ENCODE assay signal across 23 mouse cellular contexts in genomic region chr12:24961821-24962220, GRCm38 (mm10). TPM values are rescaled to one million over a fixed set of nuclear protein-coding genes. Genes with fewer than 3 reads are reported as not detected.
DNase-seq lines count a peak whose midpoint lies in the region; ATAC-seq and TF ChIP-seq lines count a peak whose summit lies in the region.
"Had no signal": no experiment of that assay in that cellular context is flagged by ENCODE, and none has a peak within 500 bp of the region (broad histone marks: within the 10 kb centered on the region; RNA-seq: fewer than 3 reads in every experiment).

No protein-coding gene starts in this region.

- intact Hi-C loops in heart, postnatal 36 days (cut with DNase I): no loop called here

- H3K27ac ChIP-seq in kidney, adult 2 months (ENCODE audit: insufficient read depth, low read depth, low read length): peak overlapping the region; percentile 53
- peak overlapping the region; percentile 32; the same call in 1 of the 2 replicates for H3K27ac ChIP-seq in kidney, postnatal 0 days
- H3K27ac ChIP-seq in stomach, postnatal 0 days (replicated peaks): no peak overlapping the region
- no peak overlapping the region for H3K27ac ChIP-seq in forebrain, embryonic 13.5 days
- H3K27ac ChIP-seq: embryonic facial prominence, embryonic 15.5 days; forebrain, embryonic 10.5 days; forebrain, embryonic 15.5 days; heart, embryonic 10.5 days had no signal

- peak; percentile 84 for DNase-seq in heart, adult 11 months
- no peak for DNase-seq in heart, postnatal 36 days
- DNase-seq in kidney, adult 2 months: peak; percentile 32
- DNase-seq in kidney, postnatal 0 days (ENCODE audit: low spot score): no peak
- no peak for DNase-seq in stomach, postnatal 0 days (ENCODE audit: low spot score)
- no peak for DNase-seq in thymus, postnatal 14 days
- DNase-seq: adrenal gland, postnatal 10 days; B cell, adult 2 months; cerebellum, adult 11 months; cerebellum, adult 8-10 months; cerebellum, postnatal 14 days; embryo, embryonic 11 days; gastrocnemius, postnatal 36 days; heart, adult 18-20 months; heart, postnatal 10 days had no signal

- no peak for TF ChIP-seq EP300 in stomach, postnatal 0 days (optimal IDR thresholded peaks at IDR 0.05)

- H3K4me3 ChIP-seq in kidney, adult 2 months (ENCODE audit: insufficient read depth, low read depth, low read length): no peak overlapping the region
- no peak overlapping the region for H3K4me3 ChIP-seq in kidney, postnatal 0 days (replicated peaks; ENCODE audit: low read depth, low read length)
- H3K4me3 ChIP-seq in stomach, postnatal 0 days (ENCODE audit: low read depth, low read length): no peak overlapping the region
- H3K4me3 ChIP-seq in forebrain, embryonic 13.5 days: no peak overlapping the region
- H3K4me3 ChIP-seq: embryonic facial prominence, embryonic 15.5 days; erythroblast, embryonic 14.5 days; forebrain, embryonic 10.5 days; forebrain, embryonic 15.5 days; heart, embryonic 10.5 days had no signal

- H3K9me3 ChIP-seq in kidney, postnatal 0 days (replicated peaks; ENCODE audit: low read length): no peaks in the 10 kb centered on the region
- 0 out of 2 replicates have a peak, but pooled peaks cover 3% of the 10 kb centered on the region for H3K9me3 ChIP-seq in stomach, postnatal 0 days (ENCODE audit: control insufficient read depth, low read length)
- no peaks in the 10 kb centered on the region for H3K9me3 ChIP-seq in forebrain, embryonic 13.5 days (replicated peaks)
- H3K9me3 ChIP-seq: embryonic facial prominence, embryonic 15.5 days; forebrain, embryonic 10.5 days; forebrain, embryonic 15.5 days; G1E; heart, embryonic 10.5 days had no signal

- no peaks in the 10 kb centered on the region for H3K27me3 ChIP-seq in kidney, adult 2 months (replicated peaks; ENCODE audit: control insufficient read depth, insufficient read depth, low read length)
- no peaks in the 10 kb centered on the region for H3K27me3 ChIP-seq in kidney, postnatal 0 days (ENCODE audit: insufficient read depth, low read length)
- no peaks in the 10 kb centered on the region for H3K27me3 ChIP-seq in stomach, postnatal 0 days (ENCODE audit: control insufficient read depth, insufficient read depth, low read length)
- no peaks in the 10 kb centered on the region for H3K27me3 ChIP-seq in forebrain, embryonic 13.5 days
- H3K27me3 ChIP-seq: embryonic facial prominence, embryonic 15.5 days; forebrain, embryonic 15.5 days had no signal

- no peaks in the 10 kb centered on the region for H3K36me3 ChIP-seq in kidney, adult 2 months (ENCODE audit: control insufficient read depth, insufficient read depth, low read length)
- H3K36me3 ChIP-seq in kidney, postnatal 0 days (ENCODE audit: insufficient read depth, low read length): no peaks in the 10 kb centered on the region
- H3K36me3 ChIP-seq in stomach, postnatal 0 days (ENCODE audit: control insufficient read depth, insufficient read depth, low read length): no peaks in the 10 kb centered on the region
- peaks cover 34% of the 10 kb centered on the region for H3K36me3 ChIP-seq in forebrain, embryonic 13.5 days (ENCODE audit: poor library complexity, severe bottlenecking)

- H3K9ac ChIP-seq in kidney, postnatal 0 days (ENCODE audit: low read depth, low read length): no peak overlapping the region
- H3K9ac ChIP-seq in stomach, postnatal 0 days (ENCODE audit: low read length): no peak overlapping the region
- H3K9ac ChIP-seq in forebrain, embryonic 13.5 days: no peak overlapping the region
- H3K9ac ChIP-seq: embryonic facial prominence, embryonic 15.5 days; forebrain, embryonic 15.5 days had no signal

- peaks cover 16% of the 10 kb centered on the region for H3K4me1 ChIP-seq in kidney, adult 2 months (ENCODE audit: control insufficient read depth, insufficient read depth, low read length)
- no peaks in the 10 kb centered on the region for H3K4me1 ChIP-seq in kidney, postnatal 0 days (replicated peaks; ENCODE audit: insufficient read depth, low read length)
- no peaks in the 10 kb centered on the region for H3K4me1 ChIP-seq in stomach, postnatal 0 days (replicated peaks; ENCODE audit: control insufficient read depth, insufficient read depth)
- H3K4me1 ChIP-seq in forebrain, embryonic 13.5 days: peaks cover 10% of the 10 kb centered on the region; the same call in 1 of the 2 replicates
- H3K4me1 ChIP-seq: embryonic facial prominence, embryonic 15.5 days; forebrain, embryonic 15.5 days had no signal

- 64% methylated on average over 7 of the region's 7 CpGs for WGBS in kidney, adult 2 months
- WGBS in kidney, postnatal 0 days: 79% methylated on average over 7 of the region's 7 CpGs
- WGBS in stomach, postnatal 0 days: 80% methylated on average over 7 of the region's 7 CpGs
- WGBS in forebrain, embryonic 13.5 days: 89% methylated on average over 7 of the region's 7 CpGs

- TF ChIP-seq POLR2A in kidney, adult 2 months (IDR thresholded peaks at IDR 0.05; ENCODE audit: low read depth, low read length): no peak

- H3K4me2 ChIP-seq in kidney, postnatal 0 days (ENCODE audit: low read length): no peak overlapping the region
- H3K4me2 ChIP-seq in stomach, postnatal 0 days (replicated peaks; ENCODE audit: low read depth): no peak overlapping the region
- no peak overlapping the region for H3K4me2 ChIP-seq in forebrain, embryonic 13.5 days
- H3K4me2 ChIP-seq: embryonic facial prominence, embryonic 15.5 days; forebrain, embryonic 15.5 days had no signal

- no peak for ATAC-seq in kidney, postnatal 0 days (replicated peaks; ENCODE audit: low FRiP score, low read depth)
- peak; percentile 57; the same call in 1 of the 2 replicates for ATAC-seq in stomach, postnatal 0 days (ENCODE audit: low FRiP score, low TSS enrichment)
- no peak for ATAC-seq in forebrain, embryonic 13.5 days
- ATAC-seq: CD4-positive, CD25-positive, alpha-beta regulatory T cell, adult 4 months; forebrain, embryonic 15.5 days had no signal

- no peak for TF ChIP-seq CTCF in kidney, adult 2 months (conservative IDR thresholded peaks at IDR 0.05; ENCODE audit: insufficient read depth, insufficient read length, low read depth, low read length)
- no peak for TF ChIP-seq CTCF in kidney, postnatal 0 days (IDR thresholded peaks at IDR 0.05; ENCODE audit: low read depth)
- no peak for TF ChIP-seq CTCF in stomach, postnatal 0 days (IDR thresholded peaks at IDR 0.05; ENCODE audit: low read depth)

RNA-seq across cellular contexts. Expression of gene Kidins220, which starts 12.9 kb away (rescaled TPM):
- total RNA-seq in heart, postnatal 36 days (2021): 10 to 100 TPM; 74.1 to 77.0 TPM
- 79.6 and 102 TPM in 2 replicates for polyA plus RNA-seq in kidney, adult 2 months (2012; rRNA removed)
- polyA plus RNA-seq in kidney, postnatal 0 days (2015; fragmentation: Nextera tagmentation; extraction: Ambion mirVana): 25.1 and 25.8 TPM in 2 replicates
- 9.1 and 9.9 TPM in 2 replicates for polyA plus RNA-seq in stomach, postnatal 0 days (2015; fragmentation: Nextera tagmentation; extraction: Ambion mirVana)
- 72.4 and 88.3 TPM in 2 replicates for polyA plus RNA-seq in forebrain, embryonic 13.5 days (2015; fragmentation: Nextera tagmentation; extraction: Ambion mirVana)

Comparison
In these comparisons a context has a peak if more than half of its experiments do, and no peak if none do; other contexts are left out.
1. DNase-seq: peak in heart, adult 11 months (single experiment) and kidney, adult 2 months (single experiment); none in heart, postnatal 36 days (0 of 2), kidney, postnatal 0 days (single experiment), stomach, postnatal 0 days (single experiment) and thymus, postnatal 14 days (single experiment).
2. H3K27ac ChIP-seq: peak in kidney, adult 2 months (single experiment) and kidney, postnatal 0 days (single experiment); none in stomach, postnatal 0 days (single experiment) and forebrain, embryonic 13.5 days (single experiment).